Mouse (Mus musculus): ENCODE measurements around the gene Lrrfip2.

GRCm38 (mm10) chr9:111273958-111274357 lies 156.6 kb downstream of the Lrrfip2 start:
- TF ChIP-seq CTCF (IDR thresholded peaks at IDR 0.05; ENCODE audit: low read depth, low read length) (no peak), POLR2A (IDR thresholded peaks at IDR 0.05; ENCODE audit: extremely low read depth, insufficient read depth, low read length) (no peak)

Measured in liver, adult 2 months (tissue).